25 mouse cellular contexts compared by ENCODE assay signal in the genomic region with DNA sequence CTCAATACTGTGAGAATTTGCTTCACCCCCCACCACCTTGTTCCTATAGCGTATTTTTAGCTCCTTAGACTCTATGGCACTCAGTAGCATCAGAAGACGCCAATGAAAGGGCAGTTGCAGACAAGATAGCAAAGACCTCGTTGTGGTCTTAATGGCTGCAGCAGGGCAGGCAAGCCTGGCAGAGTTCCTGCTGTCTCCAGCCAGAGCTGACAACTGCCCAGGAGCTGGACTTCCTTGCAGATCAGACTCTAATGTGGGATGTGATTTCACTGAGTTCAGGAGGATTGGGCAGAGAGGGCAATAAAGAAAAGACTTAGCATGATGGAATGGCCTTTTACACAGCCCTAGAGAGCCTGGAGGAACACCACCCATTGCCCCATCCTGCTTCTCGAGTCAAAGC.
DNase-seq lines count a peak whose midpoint lies in the region; ATAC-seq and TF ChIP-seq lines count a peak whose summit lies in the region.
"Had no signal": no experiment of that assay in that cellular context is flagged by ENCODE, and none has a peak within 500 bp of the region (broad histone marks: within the 10 kb centered on the region; RNA-seq: fewer than 3 reads in every experiment).

No protein-coding gene starts in this region.

- no peak overlapping the region for H3K4me3 ChIP-seq in heart, embryonic 10.5 days
- H3K4me3 ChIP-seq in midbrain, embryonic 11.5 days (ENCODE audit: low read depth, low read length) = no peak overlapping the region
- H3K4me3 ChIP-seq in midbrain, postnatal 0 days (ENCODE audit: low read depth, low read length) = no peak overlapping the region
- H3K4me3 ChIP-seq: embryonic facial prominence, embryonic 12.5 days; heart, embryonic 15.5 days; hindbrain, embryonic 13.5 days; kidney, embryonic 15.5 days; limb, embryonic 15.5 days; lung, embryonic 15.5 days; stomach, embryonic 15.5 days had no signal

- peaks cover 71% of the 10 kb centered on the region for H3K4me1 ChIP-seq in heart, embryonic 10.5 days
- peaks cover 11% of the 10 kb centered on the region; the same call in 1 of the 2 replicates for H3K4me1 ChIP-seq in midbrain, embryonic 11.5 days (ENCODE audit: control insufficient read depth, insufficient read depth, low read length)
- H3K4me1 ChIP-seq in midbrain, postnatal 0 days (ENCODE audit: insufficient read depth, low read length) = peaks cover 4% of the 10 kb centered on the region; the same call in 1 of the 2 replicates

- no peak for TF ChIP-seq CTCF in midbrain, postnatal 0 days (IDR thresholded peaks at IDR 0.05)

- no peaks in the 10 kb centered on the region for H3K27me3 ChIP-seq in heart, embryonic 10.5 days (ENCODE audit: insufficient read depth, poor library complexity, severe bottlenecking)
- no peaks in the 10 kb centered on the region for H3K27me3 ChIP-seq in midbrain, embryonic 11.5 days (ENCODE audit: control insufficient read depth, insufficient read depth, low read length)
- no peaks in the 10 kb centered on the region for H3K27me3 ChIP-seq in midbrain, postnatal 0 days (ENCODE audit: insufficient read depth, low read length)
- H3K27me3 ChIP-seq: embryonic facial prominence, embryonic 12.5 days; heart, embryonic 15.5 days; hindbrain, embryonic 13.5 days; kidney, embryonic 15.5 days; limb, embryonic 15.5 days; lung, embryonic 15.5 days; stomach, embryonic 15.5 days had no signal

- WGBS in heart, embryonic 10.5 days = 60% methylated on average over 4 of the region's 4 CpGs
- WGBS in midbrain, embryonic 11.5 days = 83% methylated on average over 4 of the region's 4 CpGs
- WGBS in midbrain, postnatal 0 days = 87% methylated on average over 4 of the region's 4 CpGs

- H3K9me3 ChIP-seq in heart, embryonic 10.5 days = no peaks in the 10 kb centered on the region
- H3K9me3 ChIP-seq in midbrain, embryonic 11.5 days (ENCODE audit: control insufficient read depth, low read length) = no peaks in the 10 kb centered on the region
- H3K9me3 ChIP-seq in midbrain, postnatal 0 days (ENCODE audit: low read length) = no peaks in the 10 kb centered on the region
- H3K9me3 ChIP-seq: embryonic facial prominence, embryonic 12.5 days; heart, embryonic 15.5 days; hindbrain, embryonic 13.5 days; kidney, embryonic 15.5 days; limb, embryonic 15.5 days; lung, embryonic 15.5 days; stomach, embryonic 15.5 days had no signal

- no peak for ATAC-seq in midbrain, embryonic 11.5 days (ENCODE audit: low FRiP score)
- ATAC-seq in midbrain, postnatal 0 days (ENCODE audit: low FRiP score) = no peak
- ATAC-seq: activated CD4-positive, CD25-positive, alpha-beta regulatory T cell, adult 4 months; inflammation-experienced regulatory T-cells, adult 6 months; midbrain, embryonic 16.5 days had no signal

- no peak overlapping the region for H3K9ac ChIP-seq in midbrain, embryonic 11.5 days (ENCODE audit: low read length)
- H3K9ac ChIP-seq in midbrain, postnatal 0 days (replicated peaks; ENCODE audit: low read length, poor library complexity, severe bottlenecking) = no peak overlapping the region
- H3K9ac ChIP-seq: embryonic facial prominence, embryonic 12.5 days; heart, embryonic 15.5 days; hindbrain, embryonic 13.5 days; kidney, embryonic 15.5 days; limb, embryonic 15.5 days; liver, embryonic 14.5 days; lung, embryonic 15.5 days; stomach, embryonic 15.5 days had no signal

- peak overlapping the region; percentile 33; the same call in 1 of the 2 replicates for H3K27ac ChIP-seq in heart, embryonic 10.5 days
- no peak overlapping the region for H3K27ac ChIP-seq in midbrain, embryonic 11.5 days (ENCODE audit: low read depth, low read length)
- H3K27ac ChIP-seq in midbrain, postnatal 0 days (ENCODE audit: low read depth, low read length) = no peak overlapping the region
- H3K27ac ChIP-seq: embryonic facial prominence, embryonic 12.5 days; heart, embryonic 15.5 days; hindbrain, embryonic 13.5 days; kidney, embryonic 15.5 days; limb, embryonic 15.5 days; liver, embryonic 14.5 days; lung, embryonic 15.5 days; stomach, embryonic 15.5 days had no signal

- intact Hi-C loops in heart, postnatal 25 days (cut with DNase I) = loop anchor here (2.0 kb wide), 1 partner anchor 14 kb away; no protein-coding TSS in a partner anchor

- peak; percentile 40 for DNase-seq in adrenal gland, postnatal 10 days
- no peak for DNase-seq in adrenal gland, postnatal 4 days (ENCODE audit: low spot score in 2 of 2)
- no peak for DNase-seq in heart, embryonic 10.5 days (ENCODE audit: low spot score)
- no peak for DNase-seq in heart, postnatal 25 days (ENCODE audit: low spot score)
- DNase-seq in midbrain, embryonic 11.5 days (ENCODE audit: low spot score, missing footprints) = peak; percentile 14
- DNase-seq in midbrain, postnatal 0 days (ENCODE audit: low spot score) = no peak
- DNase-seq in heart, postnatal 4 days = peak; percentile 42
- DNase-seq in right cerebral cortex, adult 2 months (ENCODE audit: low spot score in 2 of 2) = no peak
- DNase-seq: adrenal gland, postnatal 14 days; cerebellum, adult 9-10 months; layer of hippocampus, adult 9-11 months; left cerebral cortex, postnatal 4 days; lung, postnatal 4 days; thymus, postnatal 36 days had no signal

- H3K4me2 ChIP-seq in midbrain, embryonic 11.5 days = no peak overlapping the region
- H3K4me2 ChIP-seq in midbrain, postnatal 0 days (ENCODE audit: low read depth, low read length, poor library complexity, severe bottlenecking) = no peak overlapping the region
- H3K4me2 ChIP-seq: embryonic facial prominence, embryonic 12.5 days; heart, embryonic 15.5 days; hindbrain, embryonic 13.5 days; kidney, embryonic 15.5 days; limb, embryonic 15.5 days; lung, embryonic 15.5 days; stomach, embryonic 15.5 days had no signal

- peaks cover 17% of the 10 kb centered on the region; the same call in 1 of the 2 replicates for H3K36me3 ChIP-seq in heart, embryonic 10.5 days
- H3K36me3 ChIP-seq in midbrain, embryonic 11.5 days (ENCODE audit: control insufficient read depth, insufficient read depth, low read length) = no peaks in the 10 kb centered on the region
- no peaks in the 10 kb centered on the region for H3K36me3 ChIP-seq in midbrain, postnatal 0 days (ENCODE audit: insufficient read depth, low read length)
- H3K36me3 ChIP-seq: hindbrain, embryonic 13.5 days had no signal

Comparison
In these comparisons a context has a peak if more than half of its experiments do, and no peak if none do; other contexts are left out.
1. DNase-seq: peak in adrenal gland, postnatal 10 days (single experiment), midbrain, embryonic 11.5 days (single experiment) and heart, postnatal 4 days (single experiment); none in adrenal gland, postnatal 4 days (0 of 2), heart, embryonic 10.5 days (single experiment), heart, postnatal 25 days (single experiment), midbrain, postnatal 0 days (single experiment) and right cerebral cortex, adult 2 months (0 of 2).